Mouse (Mus musculus) G1E (cell line): Measurements from ENCODE around the gene Tmem240.

Experiments used
- CTCF ChIP-seq: IDR thresholded peaks from 2 replicates; pipeline ENCODE4 v1.5.1; 2012; ENCODE audit warnings: low read depth, low read length, inconsistent platforms, mixed read lengths
- GATA1 ChIP-seq: IDR thresholded peaks from 2 replicates; pipeline ENCODE4 v1.6.1; 2012; ENCODE audit warnings: borderline replicate concordance, low read length, inconsistent platforms, mixed read lengths
- POLR2AphosphoS5 ChIP-seq: IDR thresholded peaks from 2 replicates; pipeline ENCODE4 v1.6.1; 2012; ENCODE audit warnings: low read depth, low read length, inconsistent platforms; ENCODE audit not compliant: insufficient replicate concordance
- TAL1 ChIP-seq: conservative IDR thresholded peaks from 2 replicates; pipeline ENCODE4 v1.6.1; 2012; ENCODE audit warnings: low read depth, low read length, inconsistent platforms, mixed read lengths

DNA sequence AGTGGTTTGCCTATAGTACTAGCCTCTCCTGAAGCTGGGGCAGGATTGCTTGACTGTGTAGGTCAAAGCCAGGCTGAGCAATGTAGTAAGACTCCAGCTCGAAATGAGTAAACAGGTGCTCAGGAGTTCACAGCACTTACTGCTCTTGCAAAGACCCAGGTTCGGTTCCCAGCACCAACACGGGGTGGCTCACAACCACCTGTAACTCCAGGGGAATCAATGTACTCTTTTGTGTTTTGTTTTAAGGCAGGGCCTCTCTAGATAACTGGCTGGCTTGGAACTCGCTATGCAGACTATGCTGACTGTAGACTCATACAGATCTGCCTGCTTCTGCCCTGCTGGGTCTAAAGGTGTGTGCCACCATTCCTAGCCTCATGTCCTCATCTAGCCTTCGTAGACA lies 8.1 kb downstream of the Tmem240 start:
- TF ChIP-seq CTCF, result no peak
- no peak for TF ChIP-seq POLR2AphosphoS5
- TF ChIP-seq GATA1, result no peak
- TF ChIP-seq TAL1, result no peak
